Mouse (Mus musculus): Measurements from ENCODE around the gene Ccdc102a. TPM values are rescaled to one million over a fixed set of nuclear protein-coding genes. Genes with fewer than 3 reads are reported as not detected.

The Ccdc102a gene
- total RNA-seq, 2 experiments from 2014 or later: 18.1 to 19.4 TPM

- no peak for DNase-seq
Measured at GRCm38 (mm10) chr8:94919256-94919655, 1.4 kb upstream of the Ccdc102a start.

GRCm38 (mm10) chr8:94917352-94917751 lies 546 bp downstream of the Ccdc102a start:
- peak; percentile 98 for DNase-seq

- DNase-seq: no peak
Measured at GRCm38 (mm10) chr8:94916960-94917324, 956 bp downstream of the Ccdc102a start.

- no peak for DNase-seq
Measured at GRCm38 (mm10) chr8:94916311-94916959, 1.5 kb downstream of the Ccdc102a start.

- DNase-seq: peak; percentile 68
Measured at GRCm38 (mm10) chr8:94914701-94915101, 3.2 kb downstream of the Ccdc102a start.

- DNase-seq: no peak
Measured at GRCm38 (mm10) chr8:94914256-94914655, 3.6 kb downstream of the Ccdc102a start.

GRCm38 (mm10) chr8:94913061-94913660 lies 4.7 kb downstream of the Ccdc102a start:
- peak; percentile 81 for DNase-seq

GRCm38 (mm10) chr8:94908847-94909246 lies 9.1 kb downstream of the Ccdc102a start:
- DNase-seq: peak; percentile 91

- no peak for DNase-seq
Measured at GRCm38 (mm10) chr8:94907591-94908300, 10.2 kb downstream of the Ccdc102a start.

GRCm38 (mm10) chr8:94904450-94905175 lies 13.3 kb downstream of the Ccdc102a start:
- peak; percentile 97 for DNase-seq

GRCm38 (mm10) chr8:94903709-94904108 lies 14.2 kb downstream of the Ccdc102a start:
- DNase-seq: no peak

GRCm38 (mm10) chr8:94901031-94901430 lies 16.9 kb downstream of the Ccdc102a start:
- no peak for DNase-seq

- DNase-seq: peak; percentile 49
Measured at GRCm38 (mm10) chr8:94900617-94901016, 17.3 kb downstream of the Ccdc102a start.

GRCm38 (mm10) chr8:94899262-94899661 lies 18.6 kb downstream of the Ccdc102a start:
- DNase-seq: peak; percentile 45

- no peak for DNase-seq
Measured at GRCm38 (mm10) chr8:94892917-94893316, 25.0 kb downstream of the Ccdc102a start.

- no peak for DNase-seq
Measured at GRCm38 (mm10) chr8:94888383-94889036, 29.4 kb downstream of the Ccdc102a start.

- DNase-seq: no peak
Measured at GRCm38 (mm10) chr8:94880742-94881141, 37.2 kb downstream of the Ccdc102a start.

- no peak for DNase-seq
Measured at GRCm38 (mm10) chr8:94876820-94877219, 41.1 kb downstream of the Ccdc102a start.

- peak; percentile 95 for DNase-seq
Measured at GRCm38 (mm10) chr8:94876197-94876730, 41.6 kb downstream of the Ccdc102a start, which contains the start of gene Dok4. Gene Dok4 (minus strand): TSS chr8:94876330.

GRCm38 (mm10) chr8:94875871-94876150 lies 42.1 kb downstream of the Ccdc102a start:
- DNase-seq: no peak

- DNase-seq: peak; percentile 37
Measured at GRCm38 (mm10) chr8:94875096-94875870, 42.6 kb downstream of the Ccdc102a start.

All from heart, postnatal 4 days (tissue).